Mouse (Mus musculus): ENCODE results near the gene Kcnq4. TPM values are rescaled to one million over a fixed set of nuclear protein-coding genes. Genes with fewer than 3 reads are reported as not detected.
A peak's percentile ranks its signal among the peaks of the same experiment; 100 is the strongest.

Kcnq4 gene
- total RNA-seq, 2 experiments from 2014 or later: 30.5 to 37.8 TPM

DNA sequence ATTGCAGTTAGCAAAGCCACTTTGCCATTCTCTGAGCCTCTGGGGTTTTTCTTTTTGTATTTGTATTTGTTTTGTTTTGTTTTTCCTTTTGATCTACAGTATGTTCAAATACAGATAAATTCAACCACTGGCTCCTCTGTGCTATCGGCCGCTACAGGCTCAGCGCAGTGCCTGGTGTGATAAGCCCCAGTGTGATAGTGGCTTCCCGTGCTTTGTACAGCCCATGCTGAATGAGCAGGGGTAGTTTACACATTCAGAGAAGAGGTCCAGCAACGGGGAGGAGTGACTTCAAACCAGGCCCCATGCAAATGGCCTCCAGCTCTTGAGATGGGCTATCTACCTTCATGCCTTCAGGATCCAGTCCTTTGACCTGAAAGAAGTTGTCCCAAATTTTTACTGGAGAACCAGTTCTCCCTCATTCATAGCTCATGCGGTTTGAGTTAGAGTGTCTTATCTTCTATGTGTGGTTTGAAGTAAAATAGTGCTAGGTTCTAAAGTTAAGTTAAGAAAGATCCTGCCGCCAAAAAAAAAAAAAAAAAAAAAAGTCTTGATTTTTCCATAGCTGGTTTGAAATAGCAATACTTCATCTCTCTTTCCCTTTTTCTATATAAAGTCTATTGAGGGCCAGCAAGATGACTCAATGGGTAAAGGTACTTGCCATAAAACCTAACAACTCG, 73.5 kb downstream of the Kcnq4 start:
- DNase-seq (ENCODE audit: low spot score in 2 of 2): no peak

DNA sequence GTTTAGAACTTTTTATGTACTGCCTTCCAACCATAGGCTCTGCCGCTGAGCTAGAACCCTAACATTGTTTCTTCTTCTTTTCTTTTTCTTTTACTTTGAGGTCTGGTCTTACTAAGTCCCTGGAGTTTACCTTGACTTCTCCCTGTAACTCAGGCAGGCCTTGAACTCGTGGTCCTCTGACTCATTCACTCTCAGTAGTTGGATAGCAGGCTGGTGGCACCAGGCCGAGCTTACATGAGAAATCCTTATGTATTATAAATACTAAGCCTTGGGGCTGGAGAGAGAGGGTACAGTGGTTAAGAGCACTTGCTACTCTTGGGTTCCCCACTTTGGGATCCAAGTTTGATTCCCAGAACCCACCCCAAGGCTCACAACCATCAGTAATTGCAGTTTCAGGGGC, 74.8 kb downstream of the Kcnq4 start:
- DNase-seq (ENCODE audit: low spot score in 2 of 2): no peak

DNA sequence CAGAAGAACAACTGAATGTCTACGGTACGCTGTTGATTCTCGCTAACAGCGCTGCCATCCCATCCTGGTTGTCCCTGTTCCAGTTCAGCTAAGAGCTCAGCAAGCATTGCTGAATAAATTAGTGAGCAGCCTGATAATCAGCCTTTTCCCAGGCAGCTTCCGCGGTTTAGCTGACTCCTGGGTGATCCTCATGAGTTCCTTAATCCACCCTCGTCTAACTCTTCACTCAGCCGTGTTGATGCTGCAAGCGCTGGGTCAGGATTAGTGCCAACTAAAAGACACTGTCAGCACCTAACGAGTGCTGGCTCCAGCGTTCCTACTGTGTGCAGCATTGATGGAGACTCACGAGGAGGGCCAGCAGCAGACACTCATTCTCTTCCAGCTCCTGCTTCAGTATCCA, 77.4 kb downstream of the Kcnq4 start:
- DNase-seq (ENCODE audit: low spot score in 2 of 2): no peak

DNA sequence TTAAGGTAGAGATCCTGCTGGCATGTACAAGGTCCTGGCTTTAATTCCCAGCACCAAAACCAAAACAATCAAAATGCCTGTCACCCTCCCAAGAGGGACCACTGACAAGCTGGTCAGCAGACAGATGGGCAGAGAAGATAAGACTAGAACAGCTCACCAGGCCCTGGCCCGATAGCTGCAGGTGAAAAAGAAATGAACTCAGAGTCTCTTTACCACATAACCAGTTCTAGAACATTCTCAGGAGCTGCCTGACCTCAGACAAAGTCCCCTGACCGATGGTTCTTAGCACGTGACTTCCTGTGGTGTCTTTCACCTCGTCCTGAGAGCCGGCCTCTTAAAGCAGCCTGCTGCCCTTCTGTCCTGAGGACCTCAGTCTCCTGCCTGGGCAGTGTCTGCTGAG, 78.8 kb downstream of the Kcnq4 start:
- no peak for DNase-seq (ENCODE audit: low spot score in 2 of 2)

DNA sequence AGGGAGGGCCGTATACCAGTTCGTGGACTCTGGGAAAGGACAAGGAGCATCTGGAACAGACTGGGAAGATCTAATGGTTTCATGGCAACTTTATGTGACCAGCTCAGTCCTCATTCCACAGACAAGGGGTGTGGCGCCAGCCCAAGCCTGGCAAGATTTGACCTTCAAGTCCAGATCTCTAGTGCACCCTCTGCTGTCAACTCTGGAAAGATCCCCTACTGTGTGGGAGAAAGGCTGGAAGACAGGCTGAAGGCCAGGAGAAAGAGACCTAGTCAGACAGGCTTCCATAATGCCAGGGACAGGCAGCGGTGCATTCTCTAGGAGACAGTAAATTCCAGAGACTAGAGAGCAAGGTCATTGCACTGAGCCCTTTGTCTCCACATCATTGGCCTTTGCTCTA, 79.9 kb downstream of the Kcnq4 start:
- DNase-seq (ENCODE audit: low spot score in 2 of 2): no peak

DNA sequence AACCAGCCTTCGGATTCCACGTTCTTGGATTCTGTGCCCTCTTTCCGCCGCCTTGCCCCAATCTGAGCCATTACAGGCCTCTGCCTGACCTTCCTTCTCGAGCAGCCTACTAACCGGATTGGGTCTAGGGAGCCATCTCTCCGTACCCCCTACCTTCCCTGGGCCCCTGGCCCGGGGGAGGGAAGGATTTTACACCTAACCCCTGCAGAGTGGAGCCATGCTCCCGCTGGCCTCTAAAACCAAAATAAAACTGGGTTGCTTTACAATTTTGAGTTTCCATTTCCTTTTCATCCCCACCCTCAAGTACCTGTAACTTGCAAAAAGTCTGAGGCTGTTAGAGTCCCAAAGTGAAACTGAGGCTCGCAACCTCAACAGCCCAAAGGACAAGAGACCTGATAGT, 80.9 kb downstream of the Kcnq4 start:
- DNase-seq (ENCODE audit: low spot score in 2 of 2): no peak

DNA sequence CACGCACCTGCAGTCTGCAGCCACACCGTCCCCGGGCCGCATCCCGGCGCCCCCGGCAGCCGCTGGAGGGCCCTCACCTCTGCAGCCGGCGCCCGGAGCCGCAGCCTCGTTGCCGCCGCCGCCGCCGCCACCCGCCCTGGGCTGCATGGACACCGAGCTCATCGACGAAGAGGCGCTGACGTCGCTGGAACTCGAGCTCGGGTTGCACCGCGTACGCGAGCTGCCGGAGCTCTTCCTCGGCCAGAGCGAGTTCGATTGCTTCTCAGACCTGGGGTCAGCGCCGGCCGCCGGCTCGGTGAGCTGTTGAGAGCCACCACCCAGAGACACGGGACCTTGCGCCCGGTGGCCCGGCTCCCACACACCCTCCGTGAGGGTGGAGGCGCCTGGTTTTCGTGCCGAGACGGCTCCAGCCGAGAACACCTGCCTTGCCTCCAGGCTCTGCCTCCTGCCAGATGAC, 81.3 kb downstream of the Kcnq4 start:
- peak; percentile 43 to 65 for DNase-seq (ENCODE audit: low spot score in 2 of 2)

DNA sequence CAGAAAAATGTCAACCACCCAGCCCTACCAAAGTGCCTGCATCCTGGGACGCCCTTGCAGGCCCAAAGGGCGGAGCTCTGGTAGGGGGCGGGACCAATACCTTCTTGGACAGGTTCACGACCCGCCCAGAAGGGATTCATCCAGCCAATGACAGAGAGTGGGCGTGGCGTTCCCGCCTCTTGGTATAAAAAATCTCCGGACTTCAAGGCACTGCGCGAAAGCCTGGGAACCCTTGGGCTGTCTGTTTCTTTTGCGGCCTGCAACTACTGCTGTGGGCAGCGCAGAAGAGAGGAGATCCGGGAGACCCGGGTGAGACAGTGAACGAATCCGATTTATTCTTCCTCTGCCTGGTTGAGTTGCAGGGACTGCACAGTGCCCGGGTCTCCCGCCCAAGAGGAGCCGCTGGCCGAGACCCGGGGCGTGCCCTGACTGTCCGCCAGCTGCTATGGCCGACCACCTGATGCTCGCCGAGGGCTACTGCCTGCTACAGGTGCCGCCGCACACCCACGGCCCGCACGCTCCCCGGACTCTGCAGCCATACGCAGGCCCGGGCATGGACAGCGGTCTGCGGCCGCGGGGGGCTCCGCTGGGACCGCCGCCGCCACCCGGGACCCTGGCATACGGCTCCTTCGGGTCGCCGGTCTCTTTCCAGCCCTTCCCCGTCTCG, 81.9 kb downstream of the Kcnq4 start, which contains the start of gene Cited4:
Gene Cited4 (plus strand): TSS at position 215 of the 667 bp plus-strand sequence.
- DNase-seq (ENCODE audit: low spot score in 2 of 2): peak; percentile 35 to 77

DNA sequence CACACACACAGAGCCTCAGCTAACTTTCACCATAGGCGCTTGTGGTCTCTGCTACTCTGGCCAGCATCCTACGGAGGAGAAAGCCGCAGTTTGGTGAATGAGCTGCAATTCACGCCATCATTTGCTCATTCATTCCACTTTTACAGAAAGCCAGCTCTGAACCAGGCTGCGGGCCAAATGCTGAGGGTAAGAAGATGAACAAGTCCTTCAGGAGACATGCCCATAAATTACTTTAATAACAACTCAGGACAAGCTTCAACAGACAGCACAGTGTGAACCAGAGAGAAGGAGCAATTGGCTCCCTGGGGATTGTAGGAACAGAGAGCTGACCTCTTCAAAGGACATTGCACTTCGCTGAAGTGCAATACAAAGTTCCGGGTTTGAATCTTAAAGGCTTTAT, 82.6 kb downstream of the Kcnq4 start:
- DNase-seq (ENCODE audit: low spot score in 2 of 2): no peak

DNA sequence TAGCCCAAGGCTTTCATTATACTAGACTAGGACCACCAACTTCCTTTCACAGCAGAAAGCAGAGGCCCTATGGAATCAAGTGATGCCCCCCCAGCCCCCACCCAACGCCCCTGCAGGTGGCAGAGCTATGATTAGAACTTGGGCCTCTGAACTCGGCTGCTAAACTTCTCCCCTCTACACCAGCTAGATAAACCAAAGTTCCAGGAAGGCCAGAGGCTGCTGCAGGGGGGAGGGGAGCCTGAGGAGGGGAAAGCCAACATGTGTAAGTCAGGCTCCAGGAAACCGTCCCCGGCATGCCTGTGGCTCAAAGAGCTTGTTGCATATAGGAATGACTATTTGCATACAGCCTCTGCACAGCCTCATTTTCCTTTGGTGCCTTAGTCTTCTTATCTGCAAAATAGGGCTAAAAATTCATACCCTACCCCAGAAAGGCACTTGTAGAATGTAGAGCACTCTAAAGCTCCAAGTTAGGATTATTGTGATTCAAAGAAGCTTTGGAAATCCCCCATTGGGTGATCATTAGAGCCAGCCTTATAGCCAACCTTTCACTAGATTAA, 83.2 kb downstream of the Kcnq4 start:
- no peak for DNase-seq (ENCODE audit: low spot score in 2 of 2)

DNA sequence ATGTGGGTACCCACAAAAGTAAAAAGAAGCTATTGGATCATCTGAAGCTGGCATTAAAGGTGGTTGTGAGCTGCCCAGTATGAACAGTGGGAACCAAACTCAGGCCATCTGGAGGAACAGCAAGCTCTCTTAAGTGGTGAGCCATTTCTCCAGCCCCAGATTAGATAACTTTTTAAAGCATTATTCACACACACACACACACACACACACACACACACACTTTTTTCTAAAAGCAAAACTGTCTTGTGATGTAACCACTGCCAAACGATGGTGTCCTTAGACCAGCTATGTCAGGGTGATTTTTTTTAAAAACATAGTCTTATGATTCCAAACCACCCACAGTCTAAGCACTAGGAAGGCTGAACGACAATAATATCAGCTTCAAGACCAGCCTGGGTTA, 83.8 kb downstream of the Kcnq4 start:
- no peak for DNase-seq (ENCODE audit: low spot score in 2 of 2)

DNA sequence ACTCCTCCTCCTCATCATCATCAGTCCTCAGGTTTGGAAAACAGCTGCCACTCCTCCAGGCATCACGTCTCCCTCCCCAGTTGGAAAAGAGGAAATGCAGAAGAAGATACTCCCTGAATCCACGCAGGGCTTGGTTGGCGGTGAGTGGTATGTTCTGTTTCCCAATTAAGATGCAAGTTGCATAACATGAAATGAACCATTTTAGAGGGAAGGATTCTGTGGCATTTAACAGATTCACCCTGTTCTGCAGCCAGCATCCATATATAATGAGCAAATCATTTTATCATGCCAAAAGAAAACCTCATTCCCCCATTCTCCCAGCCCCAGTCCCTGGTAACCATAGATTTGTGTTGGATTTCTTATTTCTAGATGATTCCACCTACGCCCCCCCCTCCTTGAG, 87.9 kb downstream of the Kcnq4 start:
- no peak for DNase-seq (ENCODE audit: low spot score in 2 of 2)

DNA sequence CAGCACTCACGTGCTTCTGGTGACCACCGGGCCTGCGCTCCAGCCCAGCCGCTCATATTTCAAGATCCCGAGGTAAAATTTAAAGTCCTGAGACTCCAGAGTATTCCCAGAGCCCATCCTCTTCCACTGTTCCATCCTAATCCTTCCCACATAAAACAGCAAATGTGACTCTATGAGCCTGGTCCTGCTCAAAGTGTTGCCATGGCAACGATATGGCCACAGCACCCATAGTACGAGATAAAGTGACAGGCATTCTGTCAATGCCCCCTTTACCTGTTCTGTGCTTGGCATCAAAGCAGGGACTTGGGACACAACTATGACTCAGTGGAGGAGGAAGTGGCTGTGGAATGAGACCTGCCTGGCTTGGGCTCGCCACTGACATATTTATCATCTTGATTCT, 92.5 kb downstream of the Kcnq4 start:
- DNase-seq (ENCODE audit: low spot score in 2 of 2): no peak

DNA sequence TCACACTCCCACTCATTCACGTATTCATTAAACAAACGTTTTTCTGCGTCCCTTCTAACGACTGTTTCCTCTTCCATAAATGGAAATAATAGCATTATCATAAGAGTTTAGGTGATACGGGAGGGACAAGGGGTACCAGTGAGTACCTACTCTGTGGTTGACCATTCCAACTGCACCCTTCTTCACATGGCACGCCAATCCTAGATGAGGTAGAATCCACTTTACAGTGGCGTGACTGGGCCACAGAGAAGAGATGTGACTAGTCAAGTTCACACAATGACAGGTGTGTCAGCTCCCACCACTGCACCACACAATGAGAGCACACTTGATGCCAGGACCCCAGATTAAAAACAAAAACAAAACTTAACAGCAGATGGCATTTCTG, 98.2 kb downstream of the Kcnq4 start:
- DNase-seq (ENCODE audit: low spot score in 2 of 2): no peak

DNA sequence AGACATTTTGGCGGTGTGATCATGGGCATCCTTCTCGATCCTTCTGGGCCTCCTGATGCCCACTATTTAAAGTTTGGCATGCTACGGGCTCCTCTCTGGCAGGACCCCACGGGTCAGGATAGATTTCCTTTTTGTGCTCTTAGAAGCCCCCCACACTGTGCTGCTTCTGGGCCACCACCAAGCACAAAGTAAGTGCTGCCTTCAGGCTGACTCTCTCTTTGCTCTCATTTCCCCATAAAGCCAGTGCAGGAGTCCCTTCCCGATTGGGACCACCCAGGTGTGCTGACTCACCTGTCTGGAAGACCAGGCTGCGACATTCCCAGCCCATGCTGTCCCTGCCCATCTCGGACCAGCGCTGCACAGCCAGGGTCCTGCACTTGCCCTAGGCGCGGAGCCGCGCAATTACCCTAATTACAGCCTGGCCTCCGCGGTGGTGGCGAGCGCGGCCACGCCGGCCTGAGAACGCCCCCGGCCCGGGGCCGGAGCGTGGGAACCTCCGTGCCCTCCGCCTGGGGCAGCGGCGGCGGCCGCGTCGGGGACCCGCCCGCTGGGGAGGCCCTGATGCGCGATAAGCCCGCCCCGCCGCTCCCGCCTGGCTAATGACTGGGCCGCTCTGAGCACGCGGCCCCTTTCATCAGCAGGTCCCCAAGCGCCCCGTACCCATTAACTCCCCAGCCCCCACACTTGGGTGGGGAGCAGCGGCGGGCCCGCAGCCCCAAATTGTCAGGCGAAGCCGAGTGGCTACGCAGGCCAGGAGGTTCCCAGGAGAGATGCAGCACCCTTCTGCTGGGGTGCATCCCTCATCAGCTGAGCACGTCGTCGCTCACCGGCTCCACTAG, 98.8 kb downstream of the Kcnq4 start:
- no peak for DNase-seq (ENCODE audit: low spot score in 2 of 2)

Small RNA genes within 50 kb of the gene (microRNA-seq; reads per million reads assigned to microRNA genes)
- gene Mir30c-1 (38.7 reads per million, percentile 41 among the genes with 10 or more reads in this experiment), gene Mir30e (not detected), gene Mir30f (not detected)

Other genes with a start within 250 kb of the Kcnq4 start
- under 1 TPM; 0.23 to 0.25 TPM for gene Slfnl1, start 216.4 kb downstream of the Kcnq4 start, total RNA-seq (2021)
- gene Ctps, start 178.3 kb downstream of the Kcnq4 start, total RNA-seq (2021): 10 to 100 TPM; 33.4 to 35.3 TPM
- gene Gm8439, start 159.9 kb downstream of the Kcnq4 start, total RNA-seq (2021): not detected
- 10 to 100 TPM; 12.4 to 14.6 TPM for gene Cited4, start 82.0 kb downstream of the Kcnq4 start, total RNA-seq (2021)
- gene Nfyc, start 83.0 kb upstream of the Kcnq4 start, total RNA-seq (2021): 10 to 100 TPM; 51.1 to 55.6 TPM
- under 1 TPM; 0.47 to 0.52 TPM for gene Rims3, start 106.2 kb upstream of the Kcnq4 start, total RNA-seq (2021)
- 1 to 10 TPM; 7.4 to 7.9 TPM for gene Exo5, start 176.4 kb upstream of the Kcnq4 start, total RNA-seq (2021)
- gene Zfp69, start 203.1 kb upstream of the Kcnq4 start, total RNA-seq (2021): 1 to 10 TPM; 2.9 to 3.9 TPM

All from gastrocnemius, postnatal 4 days (tissue).